Mouse (Mus musculus) embryonic facial prominence, embryonic 11.5 days (tissue): ENCODE results near the gene Smndc1. TPM values are rescaled to one million over a fixed set of nuclear protein-coding genes. Genes with fewer than 3 reads are reported as not detected.
A peak's percentile ranks its signal among the peaks of the same experiment; 100 is the strongest.

Source experiments
- ATAC-seq: fragments of 200-750 bp; cut with Nextera tagmentation; replicated peaks from 2 replicates; pipeline ENCODE4 v1.8.0; 2017; ENCODE audit warnings: low read depth; ENCODE audit not compliant: insufficient number of reproducible peaks, low FRiP score, low TSS enrichment
- DNase-seq: peaks from one replicate; pipeline ENCODE4 v3.0.0-alpha.2; 2015; ENCODE audit warnings: low spot score
- H3K27ac ChIP-seq: fragments of 300-500 bp; sonication (generic); replicated peaks from 2 replicates; pipeline ENCODE4 v1.5.1; 2014; ENCODE audit warnings: mild to moderate bottlenecking, low read depth, low read length, control low read depth
- H3K27me3 ChIP-seq: fragments of 300-500 bp; sonication (generic); 2 replicates; pipeline ENCODE4 v1.6.1; 2014; ENCODE audit warnings: mild to moderate bottlenecking, low read length, moderate library complexity, mixed read lengths; ENCODE audit not compliant: control insufficient read depth, insufficient read depth
- H3K36me3 ChIP-seq: fragments of 300-500 bp; sonication (generic); replicated peaks from 2 replicates; pipeline ENCODE4 v1.6.1; 2014; ENCODE audit warnings: low read depth, mild to moderate bottlenecking, low read length, moderate library complexity, mixed read lengths; ENCODE audit not compliant: control insufficient read depth, insufficient read depth
- H3K4me1 ChIP-seq: fragments of 300-500 bp; sonication (generic); 2 replicates; pipeline ENCODE4 v1.6.1; 2014; ENCODE audit warnings: low read length, mixed read lengths; ENCODE audit not compliant: control insufficient read depth, insufficient read depth
- H3K4me2 ChIP-seq: fragments of 300-500 bp; sonication (generic); 2 replicates; pipeline ENCODE4 v1.6.1; 2014; ENCODE audit warnings: low read depth, mild to moderate bottlenecking, control low read depth, low read length, moderate library complexity
- H3K4me3 ChIP-seq: fragments of 300-500 bp; sonication (generic); 2 replicates; pipeline ENCODE4 v1.5.1; 2014; ENCODE audit warnings: low read depth, low read length, control low read depth
- H3K9ac ChIP-seq: fragments of 300-500 bp; sonication (generic); replicated peaks from 2 replicates; pipeline ENCODE4 v1.6.1; 2014; ENCODE audit warnings: mild to moderate bottlenecking, control low read depth, low read length
- H3K9me3 ChIP-seq: fragments of 300-500 bp; sonication (generic); replicated peaks from 2 replicates; pipeline ENCODE4 v1.6.1; 2016; ENCODE audit warnings: mild to moderate bottlenecking, low read length, inconsistent platforms, mixed read lengths; ENCODE audit not compliant: control insufficient read depth
- WGBS: fragments of 180-500 bp; shearing (Covaris S2); extraction: QIAGEN DNeasy Blood & Tissue Kit; methylation state at CpG from one replicate; pipeline ENCODE4 v1.1.7; 2014; 5-methylcytosine and 5-hydroxymethylcytosine counted together
- polyA plus RNA-seq: library from polyadenylated mRNA; unstranded; fragments of >200 nt; fragmentation: Nextera tagmentation; extraction: Ambion mirVana; gene quantifications from 2 replicates; pipeline ENCODE4 v1.2.1, GENCODE M21; 2014

Smndc1 gene
- polyA plus RNA-seq, 1 experiment from 2014 or later = 57.3 TPM

GRCm38 (mm10) chr19:53344062-53344461 lies 46.3 kb downstream of the Smndc1 start:
- 88% methylated on average over 16 of the region's 16 CpGs for WGBS
- Histone ChIP-seq H3K4me2 (no peak overlapping the region), H3K36me3 (peaks cover 3% of the 10 kb centered on the region; the same call in 1 of the 2 replicates), H3K9me3 (no peaks in the 10 kb centered on the region), H3K27ac (no peak overlapping the region), H3K4me3 (no peak overlapping the region), H3K27me3 (no peaks in the 10 kb centered on the region), H3K4me1 (no peaks in the 10 kb centered on the region), H3K9ac (no peak overlapping the region)
- ATAC-seq = no peak
- DNase-seq = no peak

DNA sequence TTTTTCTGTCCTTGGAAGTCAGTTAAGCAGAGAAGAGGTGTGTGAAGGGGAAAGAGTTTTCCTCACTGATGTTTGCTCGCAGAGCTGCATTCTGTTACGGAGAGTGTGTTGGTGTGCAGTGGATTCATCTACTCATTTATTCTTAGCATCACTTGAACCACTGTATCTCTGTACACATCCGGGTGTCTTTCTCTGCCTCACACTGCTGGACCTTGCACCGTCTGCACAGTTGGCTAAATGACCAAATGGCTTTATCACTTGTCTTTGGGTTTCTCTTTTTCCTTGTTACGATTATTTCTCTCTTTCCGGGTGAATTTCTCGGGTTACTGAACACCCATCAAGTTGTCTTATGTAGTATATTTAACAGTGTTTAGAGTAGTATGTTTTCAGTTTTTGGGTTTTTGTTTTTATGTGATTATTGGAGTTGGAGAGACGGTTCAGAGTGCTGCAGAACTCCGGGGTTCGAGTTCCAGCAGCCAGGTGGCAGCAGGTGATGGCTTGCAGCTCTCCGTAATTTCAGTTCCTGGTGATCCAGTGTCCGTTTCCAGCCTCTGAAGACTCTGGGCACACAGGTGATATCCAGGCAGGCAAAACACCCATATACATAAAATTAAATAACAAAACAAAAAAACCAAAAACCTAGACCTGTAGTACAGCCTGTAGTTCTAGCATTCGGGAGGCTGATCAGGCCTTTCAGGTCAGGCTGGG lies 47.0 kb downstream of the Smndc1 start:
- Histone ChIP-seq H3K4me3 (no peak overlapping the region), H3K9me3 (no peaks in the 10 kb centered on the region), H3K27me3 (no peaks in the 10 kb centered on the region), H3K4me1 (no peaks in the 10 kb centered on the region), H3K9ac (no peak overlapping the region), H3K27ac (no peak overlapping the region), H3K36me3 (peaks cover 3% of the 10 kb centered on the region; the same call in 1 of the 2 replicates), H3K4me2 (no peak overlapping the region)
- WGBS = 89% methylated on average over 13 of the region's 13 CpGs
- DNase-seq (no peak), ATAC-seq (no peak)

DNA sequence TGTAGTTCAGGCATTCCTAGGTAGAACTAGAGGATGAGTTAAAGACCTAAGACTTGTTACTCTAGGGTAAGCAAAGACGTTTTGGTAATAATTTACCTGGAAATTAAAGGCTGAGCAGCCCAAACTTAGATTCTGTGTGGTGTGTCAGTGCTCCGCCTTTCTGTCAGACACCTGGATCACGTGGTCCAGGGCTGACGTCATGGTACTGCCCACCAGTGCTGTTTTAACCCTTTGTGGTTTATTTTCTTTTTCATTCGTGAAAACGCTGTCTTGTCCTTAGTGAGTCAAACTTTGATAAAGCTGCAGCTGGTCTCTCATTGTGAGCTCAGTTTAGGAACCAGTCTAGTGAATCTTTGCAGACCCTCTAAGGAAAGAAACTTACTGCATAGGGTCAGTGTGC lies 50.0 kb downstream of the Smndc1 start:
- DNase-seq (peak; percentile 48), ATAC-seq (no peak)
- Histone ChIP-seq H3K36me3 (peaks cover 2% of the 10 kb centered on the region; the same call in 1 of the 2 replicates), H3K27me3 (no peaks in the 10 kb centered on the region), H3K4me3 (no peak overlapping the region), H3K9me3 (no peaks in the 10 kb centered on the region), H3K27ac (no peak overlapping the region), H3K9ac (no peak overlapping the region), H3K4me1 (no peaks in the 10 kb centered on the region), H3K4me2 (no peak overlapping the region)
- WGBS = 15% methylated on average over 6 of the region's 6 CpGs

DNA sequence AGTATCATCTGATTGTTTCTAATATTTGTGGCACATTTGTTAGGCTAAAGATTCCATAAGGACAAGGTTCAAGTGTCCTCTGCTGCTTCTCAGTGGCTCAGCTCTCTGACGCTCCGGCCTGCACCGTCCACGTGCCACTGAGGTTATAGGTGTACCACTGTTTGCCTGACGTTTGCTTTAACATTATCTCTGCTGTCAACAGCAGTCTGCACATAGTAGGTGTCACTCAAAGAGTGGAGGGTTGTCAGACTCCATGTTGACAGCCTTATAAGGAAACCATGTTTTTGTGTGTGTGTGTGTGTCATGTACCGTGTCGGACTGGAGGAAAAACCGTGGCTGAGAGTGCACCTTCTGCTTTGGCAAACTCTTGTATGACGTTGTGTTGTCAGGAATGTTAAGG lies 55.1 kb downstream of the Smndc1 start:
- WGBS = 92% methylated on average over 9 of the region's 9 CpGs
- Histone ChIP-seq H3K4me2 (no peak overlapping the region), H3K4me1 (no peaks in the 10 kb centered on the region), H3K36me3 (peaks cover 9% of the 10 kb centered on the region), H3K27me3 (no peaks in the 10 kb centered on the region), H3K9me3 (no peaks in the 10 kb centered on the region), H3K27ac (no peak overlapping the region), H3K9ac (no peak overlapping the region), H3K4me3 (no peak overlapping the region)
- no peak for DNase-seq
- ATAC-seq = no peak

DNA sequence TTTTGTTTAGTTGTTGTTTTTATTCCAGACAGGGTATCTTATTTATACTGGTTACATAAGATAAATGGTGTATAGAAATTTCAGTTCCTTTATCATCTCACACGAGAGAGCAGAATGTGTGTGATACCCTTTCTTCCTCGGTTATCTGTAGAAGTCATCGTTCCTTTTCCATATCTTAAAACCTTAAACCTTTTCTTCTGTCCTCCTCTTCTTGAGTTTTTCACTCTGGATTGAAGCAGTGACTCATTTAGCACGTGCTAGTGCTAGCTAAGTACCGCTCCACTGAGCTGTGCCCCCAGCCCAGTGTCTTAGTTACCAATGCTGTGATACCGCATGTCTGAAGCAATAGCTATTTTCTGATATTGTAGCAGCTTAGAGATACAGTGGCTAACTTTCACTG lies 56.6 kb downstream of the Smndc1 start:
- Histone ChIP-seq H3K4me1 (no peaks in the 10 kb centered on the region), H3K9ac (no peak overlapping the region), H3K4me3 (no peak overlapping the region), H3K27ac (no peak overlapping the region), H3K36me3 (peaks cover 9% of the 10 kb centered on the region), H3K27me3 (no peaks in the 10 kb centered on the region), H3K9me3 (no peaks in the 10 kb centered on the region), H3K4me2 (no peak overlapping the region)
- ATAC-seq (no peak), DNase-seq (no peak)
- WGBS = 93% methylated on average over 6 of the region's 6 CpGs

GRCm38 (mm10) chr19:53331882-53332500 lies 58.4 kb downstream of the Smndc1 start:
- Histone ChIP-seq H3K9ac (no peak overlapping the region), H3K4me2 (no peak overlapping the region), H3K27me3 (no peaks in the 10 kb centered on the region), H3K27ac (no peak overlapping the region), H3K9me3 (no peaks in the 10 kb centered on the region), H3K4me1 (no peaks in the 10 kb centered on the region), H3K36me3 (peaks cover 6% of the 10 kb centered on the region), H3K4me3 (no peak overlapping the region)
- 92% methylated on average over 21 of the region's 21 CpGs for WGBS
- DNase-seq (no peak), ATAC-seq (no peak)

DNA sequence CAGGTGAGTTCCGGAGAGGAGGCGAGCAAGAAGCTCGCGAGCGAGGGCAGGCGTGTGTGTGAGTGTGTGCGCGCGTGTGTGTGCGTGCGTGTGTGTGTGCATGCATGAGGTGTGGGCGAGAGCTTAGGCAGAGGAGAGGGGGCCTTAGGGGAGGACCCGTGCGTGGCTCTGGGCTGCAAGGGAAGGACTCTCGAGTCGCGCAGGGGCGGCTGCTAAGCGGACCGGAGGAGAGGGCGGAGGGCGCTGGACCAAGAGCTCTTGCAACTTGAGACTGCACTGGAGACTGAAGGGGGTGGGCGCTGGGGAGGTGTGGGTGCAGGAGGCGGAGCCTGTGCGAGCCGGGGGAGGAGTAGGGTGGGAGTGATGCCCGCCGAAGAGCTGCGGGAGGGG lies 60.4 kb downstream of the Smndc1 start:
- ATAC-seq (peak; percentile 77), DNase-seq (peak; percentile 78)
- peaks cover 6% of the 10 kb centered on the region for H3K36me3 ChIP-seq
- no peaks in the 10 kb centered on the region for H3K4me1 ChIP-seq
- H3K4me3 ChIP-seq = peak overlapping the region; percentile 80
- no peaks in the 10 kb centered on the region for H3K27me3 ChIP-seq
- 0 out of 2 replicates have a peak overlapping the region, but pooled peaks have one; percentile 20 for H3K27ac ChIP-seq
- WGBS = under 1% methylated on average over 27 of the region's 29 CpGs
- peak overlapping the region; percentile 97 for H3K4me2 ChIP-seq
- no peaks in the 10 kb centered on the region for H3K9me3 ChIP-seq
- H3K9ac ChIP-seq = peak overlapping the region; percentile 74
